Comparison of ENCODE assay signal across 29 mouse cellular contexts in the genomic region with DNA sequence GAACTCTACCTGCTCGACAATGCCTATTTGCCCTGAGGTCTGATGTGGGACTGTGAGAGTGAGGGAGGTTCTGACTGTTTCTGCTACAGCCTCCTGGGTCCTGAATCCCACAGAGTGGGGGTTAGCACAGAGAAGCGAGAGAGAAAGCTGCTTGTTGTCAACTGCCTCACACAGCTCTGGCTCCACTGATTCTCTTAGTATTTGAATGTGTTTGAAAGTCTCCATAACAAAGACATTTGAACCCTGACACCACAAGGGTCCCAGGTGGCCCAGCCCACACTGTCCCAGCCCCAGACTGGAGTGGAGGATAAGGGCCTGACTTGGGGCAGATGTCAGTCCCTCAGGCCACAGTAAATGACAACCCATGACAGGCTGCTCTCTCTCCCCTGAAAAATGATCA. TPM values are rescaled to one million over a fixed set of nuclear protein-coding genes. Genes with fewer than 3 reads are reported as not detected.
A peak's percentile ranks its signal among the peaks of the same experiment; 100 is the strongest.
DNase-seq lines count a peak whose midpoint lies in the region; ATAC-seq lines count a peak whose summit lies in the region.
"Had no signal": no experiment of that assay in that cellular context is flagged by ENCODE, and none has a peak within 500 bp of the region (broad histone marks: within the 10 kb centered on the region; RNA-seq: fewer than 3 reads in every experiment).

No protein-coding gene starts in this region.

- no peak for ATAC-seq in hindbrain, embryonic 13.5 days (ENCODE audit: low FRiP score)
- ATAC-seq: activated CD4-positive, CD25-positive, alpha-beta regulatory T cell, adult 4 months; forebrain, embryonic 15.5 days; hindbrain, postnatal 0 days; inflammation-experienced regulatory T-cells, adult 6 months; intestine, embryonic 16.5 days; Patski had no signal

- WGBS in hindbrain, embryonic 10.5 days: 22% methylated on average over 2 of the region's 2 CpGs
- WGBS in hindbrain, embryonic 13.5 days: 18% methylated on average over 2 of the region's 2 CpGs
- WGBS in embryonic facial prominence, embryonic 10.5 days: 19% methylated on average over 2 of the region's 2 CpGs

- peaks cover 2% of the 10 kb centered on the region; the same call in 1 of the 2 replicates for H3K27me3 ChIP-seq in hindbrain, embryonic 10.5 days (ENCODE audit: insufficient read depth, poor library complexity, severe bottlenecking)
- no peaks in the 10 kb centered on the region for H3K27me3 ChIP-seq in hindbrain, embryonic 13.5 days
- no peaks in the 10 kb centered on the region for H3K27me3 ChIP-seq in embryonic facial prominence, embryonic 10.5 days (replicated peaks; ENCODE audit: low read depth, poor library complexity, severe bottlenecking)
- H3K27me3 ChIP-seq: embryonic facial prominence, embryonic 12.5 days; embryonic facial prominence, embryonic 15.5 days; forebrain, embryonic 15.5 days; Patski had no signal

- DNase-seq in embryo, embryonic 10.5 days (ENCODE audit: low spot score): peak; percentile 10
- no peak for DNase-seq in embryo, embryonic 11 days
- peak; percentile 35 for DNase-seq in hindbrain, embryonic 10.5 days (ENCODE audit: low spot score)
- peak; percentile 57 for DNase-seq in ES-CJ7 (ENCODE audit: low read depth, low spot score)
- peak; percentile 26 for DNase-seq in embryonic facial prominence, embryonic 10.5 days (ENCODE audit: low spot score)
- no peak for DNase-seq in adrenal gland, postnatal 10 days
- DNase-seq in urinary bladder, adult 18-20 months (ENCODE audit: low spot score in 2 of 2): no peak
- DNase-seq: adrenal gland, adult 8-10 months; adrenal gland, postnatal 36 days; cerebellum, adult 11-12 months; cerebellum, adult 8-10 months; cerebellum, postnatal 10 days; cerebellum, postnatal 36 days; gastrocnemius, postnatal 25 days; heart, adult 2 months; kidney, adult 18-20 months had no signal

- H3K36me3 ChIP-seq in hindbrain, embryonic 10.5 days: no peaks in the 10 kb centered on the region
- no peaks in the 10 kb centered on the region for H3K36me3 ChIP-seq in hindbrain, embryonic 13.5 days
- H3K36me3 ChIP-seq in embryonic facial prominence, embryonic 10.5 days (replicated peaks): no peaks in the 10 kb centered on the region
- H3K36me3 ChIP-seq: embryonic facial prominence, embryonic 12.5 days; embryonic facial prominence, embryonic 15.5 days; forebrain, embryonic 15.5 days; G1E; heart, embryonic 10.5 days; heart, embryonic 13.5 days had no signal

- no peak overlapping the region for H3K4me2 ChIP-seq in hindbrain, embryonic 13.5 days
- H3K4me2 ChIP-seq: embryonic facial prominence, embryonic 12.5 days; embryonic facial prominence, embryonic 15.5 days; forebrain, embryonic 15.5 days; heart, embryonic 13.5 days; hindbrain, embryonic 14.5 days had no signal

- H3K4me3 ChIP-seq in hindbrain, embryonic 10.5 days: no peak overlapping the region
- H3K4me3 ChIP-seq in hindbrain, embryonic 13.5 days: no peak overlapping the region
- no peak overlapping the region for H3K4me3 ChIP-seq in embryonic facial prominence, embryonic 10.5 days
- H3K4me3 ChIP-seq: embryonic facial prominence, embryonic 12.5 days; embryonic facial prominence, embryonic 15.5 days; forebrain, embryonic 15.5 days; heart, adult 2 months; heart, embryonic 10.5 days; heart, embryonic 13.5 days had no signal

- H3K9me3 ChIP-seq in hindbrain, embryonic 10.5 days: no peaks in the 10 kb centered on the region
- no peaks in the 10 kb centered on the region for H3K9me3 ChIP-seq in hindbrain, embryonic 13.5 days
- no peaks in the 10 kb centered on the region for H3K9me3 ChIP-seq in embryonic facial prominence, embryonic 10.5 days
- H3K9me3 ChIP-seq: embryonic facial prominence, embryonic 12.5 days; embryonic facial prominence, embryonic 15.5 days; forebrain, embryonic 15.5 days; G1E; heart, embryonic 10.5 days; heart, embryonic 13.5 days had no signal

- H3K27ac ChIP-seq in hindbrain, embryonic 10.5 days: peak overlapping the region; percentile 64; the same call in 1 of the 2 replicates
- no peak overlapping the region for H3K27ac ChIP-seq in hindbrain, embryonic 13.5 days
- H3K27ac ChIP-seq in embryonic facial prominence, embryonic 10.5 days (replicated peaks): no peak overlapping the region; the same call in 1 of the 2 replicates
- H3K27ac ChIP-seq: embryonic facial prominence, embryonic 12.5 days; embryonic facial prominence, embryonic 15.5 days; forebrain, embryonic 15.5 days; heart, adult 2 months; heart, embryonic 10.5 days; heart, embryonic 13.5 days; hindbrain, embryonic 14.5 days; hindbrain, postnatal 0 days had no signal

- H3K9ac ChIP-seq in hindbrain, embryonic 13.5 days: no peak overlapping the region
- H3K9ac ChIP-seq: embryonic facial prominence, embryonic 12.5 days; embryonic facial prominence, embryonic 15.5 days; forebrain, embryonic 15.5 days; heart, embryonic 13.5 days; hindbrain, embryonic 14.5 days had no signal

- peaks cover 17% of the 10 kb centered on the region for H3K4me1 ChIP-seq in hindbrain, embryonic 10.5 days (replicated peaks)
- H3K4me1 ChIP-seq in hindbrain, embryonic 13.5 days (replicated peaks): peaks cover 10% of the 10 kb centered on the region; the same call in 1 of the 2 replicates
- H3K4me1 ChIP-seq in embryonic facial prominence, embryonic 10.5 days: peaks cover 19% of the 10 kb centered on the region
- H3K4me1 ChIP-seq: embryonic facial prominence, embryonic 12.5 days; embryonic facial prominence, embryonic 15.5 days; heart, embryonic 10.5 days had no signal

RNA-seq across cellular contexts. Expression of a gene that starts 13.6 kb away (rescaled TPM):
- polyA plus RNA-seq in hindbrain, embryonic 10.5 days (2016; fragmentation: Nextera tagmentation; extraction: Ambion mirVana): 2.0 and 2.1 TPM in 2 replicates
- 1.6 and 2.7 TPM in 2 replicates for polyA plus RNA-seq in hindbrain, embryonic 13.5 days (2015; fragmentation: Nextera tagmentation; extraction: Ambion mirVana)
- polyA plus RNA-seq in embryonic facial prominence, embryonic 10.5 days (2016; fragmentation: Nextera tagmentation; extraction: Ambion mirVana): 1.7 and 1.8 TPM in 2 replicates
- total RNA-seq in adrenal gland, postnatal 10 days (2021): 1 to 10 TPM; 3.6 to 4.7 TPM
- polyA plus RNA-seq: activated CD4-positive, CD25-positive, alpha-beta regulatory T cell, adult 4 months; inflammation-experienced regulatory T-cells, adult 6 months had no signal

RNA-seq across cellular contexts. Expression of a gene that starts 57.3 kb away (rescaled TPM):
- polyA plus RNA-seq in hindbrain, embryonic 10.5 days (2016; fragmentation: Nextera tagmentation; extraction: Ambion mirVana): 0.88 and 1.2 TPM in 2 replicates
- 0.62 and 0.97 TPM in 2 replicates for polyA plus RNA-seq in hindbrain, embryonic 13.5 days (2015; fragmentation: Nextera tagmentation; extraction: Ambion mirVana)
- 0.69 and 1.3 TPM in 2 replicates for polyA plus RNA-seq in embryonic facial prominence, embryonic 10.5 days (2016; fragmentation: Nextera tagmentation; extraction: Ambion mirVana)
- total RNA-seq in adrenal gland, postnatal 10 days (2021): 1 to 10 TPM; 1.6 to 2.3 TPM

Comparison
In these comparisons a context has a peak if more than half of its experiments do, and no peak if none do; other contexts are left out.
1. DNase-seq: peak in embryo, embryonic 10.5 days (single experiment), hindbrain, embryonic 10.5 days (single experiment), ES-CJ7 (single experiment) and embryonic facial prominence, embryonic 10.5 days (single experiment); none in embryo, embryonic 11 days (single experiment), adrenal gland, postnatal 10 days (single experiment) and urinary bladder, adult 18-20 months (0 of 2).